Mouse (Mus musculus): ENCODE measurements around the gene Zfp865. TPM values are rescaled to one million over a fixed set of nuclear protein-coding genes. Genes with fewer than 3 reads are reported as not detected.

Zfp865 gene
- polyA plus RNA-seq, 1 experiment from 2014 or later: 8.6 TPM

- Histone ChIP-seq H3K27me3 (ENCODE audit: control insufficient read depth, insufficient read depth, low read length) (peaks cover 29% of the 10 kb centered on the region), H3K4me1 (replicated peaks; ENCODE audit: control insufficient read depth, insufficient read depth, low read length) (peaks cover 8% of the 10 kb centered on the region; the same call in 1 of the 2 replicates), H3K4me2 (replicated peaks; ENCODE audit: low read depth, low read length) (peak overlapping the region; percentile 47), H3K9ac (ENCODE audit: low read depth, low read length) (peak overlapping the region; percentile 94), H3K27ac (ENCODE audit: low read depth, low read length) (peak overlapping the region; percentile 98), H3K4me3 (ENCODE audit: low read depth, low read length) (peak overlapping the region; percentile 79), H3K36me3 (ENCODE audit: control insufficient read depth, insufficient read depth, low read length) (no peaks in the 10 kb centered on the region), H3K9me3 (ENCODE audit: control insufficient read depth, low read length) (no peaks in the 10 kb centered on the region)
- WGBS: 3% methylated on average over 26 of the region's 27 CpGs
- DNase-seq (ENCODE audit: low spot score): peak; percentile 81
- peak; percentile 10; the same call in 1 of the 2 replicates for ATAC-seq (ENCODE audit: low FRiP score)
These were observed 40.1 kb downstream of the Zfp865 start for GRCm38 (mm10) chr7:5060239-5060731.

GRCm38 (mm10) chr7:5060944-5061773 is 41.0 kb downstream of the Zfp865 start:
- WGBS: under 1% methylated on average over 60 of the region's 60 CpGs
- H3K27ac ChIP-seq (ENCODE audit: low read depth, low read length): peak overlapping the region; percentile 98
- H3K4me2 ChIP-seq (replicated peaks; ENCODE audit: low read depth, low read length): peak overlapping the region; percentile 47
- H3K9ac ChIP-seq (ENCODE audit: low read depth, low read length): peak overlapping the region; percentile 94
- no peaks in the 10 kb centered on the region for H3K36me3 ChIP-seq (ENCODE audit: control insufficient read depth, insufficient read depth, low read length)
- peak overlapping the region; percentile 79 for H3K4me3 ChIP-seq (ENCODE audit: low read depth, low read length)
- peak; percentile 92 for ATAC-seq (ENCODE audit: low FRiP score)
- peak; percentile 99 for DNase-seq (ENCODE audit: low spot score)
- H3K9me3 ChIP-seq (ENCODE audit: control insufficient read depth, low read length): no peaks in the 10 kb centered on the region
- peaks cover 8% of the 10 kb centered on the region; the same call in 1 of the 2 replicates for H3K4me1 ChIP-seq (replicated peaks; ENCODE audit: control insufficient read depth, insufficient read depth, low read length)
- peaks cover 20% of the 10 kb centered on the region for H3K27me3 ChIP-seq (ENCODE audit: control insufficient read depth, insufficient read depth, low read length)

GRCm38 (mm10) chr7:5061774-5062359 is 41.7 kb downstream of the Zfp865 start, which contains the start of gene U2af2:
Gene U2af2, plus strand, starts transcription at chr7:5062143.
- under 1% methylated on average over 47 of the region's 65 CpGs for WGBS
- peaks cover 4% of the 10 kb centered on the region; the same call in 1 of the 2 replicates for H3K4me1 ChIP-seq (replicated peaks; ENCODE audit: control insufficient read depth, insufficient read depth, low read length)
- H3K4me2 ChIP-seq (replicated peaks; ENCODE audit: low read depth, low read length): peak within 1 kb of the TSS; percentile 47
- H3K9ac ChIP-seq (ENCODE audit: low read depth, low read length): peak within 1 kb of the TSS; percentile 94
- H3K36me3 ChIP-seq (ENCODE audit: control insufficient read depth, insufficient read depth, low read length): 0 out of 2 replicates have a peak, but pooled peaks cover under 1% of the 10 kb centered on the region
- peak; percentile 93 for DNase-seq (ENCODE audit: low spot score)
- H3K9me3 ChIP-seq (ENCODE audit: control insufficient read depth, low read length): no peaks in the 10 kb centered on the region
- ATAC-seq (ENCODE audit: low FRiP score): peak; percentile 87
- H3K4me3 ChIP-seq (ENCODE audit: low read depth, low read length): peak within 1 kb of the TSS; percentile 79
- H3K27ac ChIP-seq (ENCODE audit: low read depth, low read length): peak within 1 kb of the TSS; percentile 98
- peaks cover 13% of the 10 kb centered on the region for H3K27me3 ChIP-seq (ENCODE audit: control insufficient read depth, insufficient read depth, low read length)

GRCm38 (mm10) chr7:5062360-5063001 is 42.3 kb downstream of the Zfp865 start:
- Histone ChIP-seq H3K27ac (ENCODE audit: low read depth, low read length) (peak overlapping the region; percentile 98), H3K4me3 (ENCODE audit: low read depth, low read length) (peak overlapping the region; percentile 79), H3K4me1 (replicated peaks; ENCODE audit: control insufficient read depth, insufficient read depth, low read length) (peaks cover 2% of the 10 kb centered on the region; the same call in 1 of the 2 replicates), H3K27me3 (ENCODE audit: control insufficient read depth, insufficient read depth, low read length) (peaks cover 7% of the 10 kb centered on the region), H3K9me3 (ENCODE audit: control insufficient read depth, low read length) (no peaks in the 10 kb centered on the region), H3K36me3 (ENCODE audit: control insufficient read depth, insufficient read depth, low read length) (0 out of 2 replicates have a peak, but pooled peaks cover 3% of the 10 kb centered on the region), H3K4me2 (replicated peaks; ENCODE audit: low read depth, low read length) (peak overlapping the region; percentile 47), H3K9ac (ENCODE audit: low read depth, low read length) (peak overlapping the region; percentile 94)
- WGBS: under 1% methylated on average over 32 of the region's 51 CpGs
- peak; percentile 57 for ATAC-seq (ENCODE audit: low FRiP score)
- peak; percentile 88 for DNase-seq (ENCODE audit: low spot score)

- H3K27me3 ChIP-seq (ENCODE audit: control insufficient read depth, insufficient read depth, low read length): no peaks in the 10 kb centered on the region
- WGBS: 96% methylated on average over 6 of the region's 6 CpGs
- H3K36me3 ChIP-seq (ENCODE audit: control insufficient read depth, insufficient read depth, low read length): peaks cover 8% of the 10 kb centered on the region; the same call in 1 of the 2 replicates
- no peak overlapping the region for H3K4me3 ChIP-seq (ENCODE audit: low read depth, low read length)
- no peak overlapping the region for H3K9ac ChIP-seq (ENCODE audit: low read depth, low read length)
- ATAC-seq (ENCODE audit: low FRiP score) (no peak), DNase-seq (ENCODE audit: low spot score) (no peak)
- H3K4me2 ChIP-seq (replicated peaks; ENCODE audit: low read depth, low read length): no peak overlapping the region
- H3K9me3 ChIP-seq (ENCODE audit: control insufficient read depth, low read length): no peaks in the 10 kb centered on the region
- no peak overlapping the region for H3K27ac ChIP-seq (ENCODE audit: low read depth, low read length)
- H3K4me1 ChIP-seq (replicated peaks; ENCODE audit: control insufficient read depth, insufficient read depth, low read length): peaks cover 2% of the 10 kb centered on the region; the same call in 1 of the 2 replicates
These were observed 44.7 kb downstream of the Zfp865 start for GRCm38 (mm10) chr7:5064886-5065285.

DNA sequence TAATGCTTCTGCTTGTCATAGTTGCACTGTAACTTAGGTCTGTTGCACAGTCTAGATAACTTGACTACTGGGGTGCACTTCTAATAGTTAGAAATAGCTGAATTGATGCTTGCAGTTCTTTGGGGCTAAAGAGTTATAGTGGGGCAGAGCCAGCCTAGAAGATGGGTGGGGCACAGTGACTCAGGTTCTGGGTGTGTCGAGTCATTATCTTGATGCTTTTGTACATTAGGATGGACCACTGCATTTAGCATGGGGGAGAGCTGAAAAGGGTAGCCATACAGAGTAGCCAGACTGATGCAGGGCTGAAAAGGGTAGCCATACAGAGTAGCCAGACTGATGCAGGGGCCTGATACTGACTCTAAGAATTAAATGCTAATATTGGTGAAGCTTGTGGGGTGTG is 53.4 kb downstream of the Zfp865 start:
- 90% methylated on average over 1 of the region's 1 CpGs for WGBS
- Histone ChIP-seq H3K4me3 (ENCODE audit: low read depth, low read length) (no peak overlapping the region), H3K4me2 (replicated peaks; ENCODE audit: low read depth, low read length) (no peak overlapping the region), H3K9ac (ENCODE audit: low read depth, low read length) (no peak overlapping the region), H3K9me3 (ENCODE audit: control insufficient read depth, low read length) (no peaks in the 10 kb centered on the region), H3K27ac (ENCODE audit: low read depth, low read length) (no peak overlapping the region), H3K4me1 (replicated peaks; ENCODE audit: control insufficient read depth, insufficient read depth, low read length) (no peaks in the 10 kb centered on the region), H3K36me3 (ENCODE audit: control insufficient read depth, insufficient read depth, low read length) (peaks cover 36% of the 10 kb centered on the region), H3K27me3 (ENCODE audit: control insufficient read depth, insufficient read depth, low read length) (no peaks in the 10 kb centered on the region)
- no peak for DNase-seq (ENCODE audit: low spot score)
- ATAC-seq (ENCODE audit: low FRiP score): no peak

DNA sequence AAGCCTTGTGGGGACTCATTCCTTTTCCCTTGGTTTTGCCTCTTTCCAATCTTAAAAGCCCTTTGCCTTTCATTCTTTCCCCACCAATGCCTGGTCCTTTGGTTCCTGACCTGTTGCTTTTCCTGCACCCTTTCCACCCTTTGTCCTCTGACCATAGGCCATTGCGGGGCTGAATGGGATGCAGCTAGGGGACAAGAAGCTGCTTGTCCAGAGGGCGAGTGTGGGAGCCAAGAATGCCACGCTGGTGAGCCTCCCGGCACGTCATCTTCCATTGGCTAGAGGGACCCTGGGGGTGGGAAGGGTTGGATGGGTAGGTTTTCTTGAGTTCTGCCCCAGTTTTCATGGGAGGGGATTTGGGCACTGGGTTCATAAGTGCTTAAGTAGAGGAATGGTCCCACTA is 54.8 kb downstream of the Zfp865 start:
- H3K36me3 ChIP-seq (ENCODE audit: control insufficient read depth, insufficient read depth, low read length): peaks cover 36% of the 10 kb centered on the region

GRCm38 (mm10) chr7:5076931-5077330 is 56.8 kb downstream of the Zfp865 start:
- Histone ChIP-seq H3K36me3 (ENCODE audit: control insufficient read depth, insufficient read depth, low read length) (peaks cover 22% of the 10 kb centered on the region), H3K27ac (ENCODE audit: low read depth, low read length) (no peak overlapping the region), H3K4me3 (ENCODE audit: low read depth, low read length) (no peak overlapping the region), H3K27me3 (ENCODE audit: control insufficient read depth, insufficient read depth, low read length) (no peaks in the 10 kb centered on the region), H3K4me1 (replicated peaks; ENCODE audit: control insufficient read depth, insufficient read depth, low read length) (no peaks in the 10 kb centered on the region), H3K9ac (ENCODE audit: low read depth, low read length) (no peak overlapping the region), H3K4me2 (replicated peaks; ENCODE audit: low read depth, low read length) (no peak overlapping the region), H3K9me3 (ENCODE audit: control insufficient read depth, low read length) (no peaks in the 10 kb centered on the region)
- WGBS: 88% methylated on average over 2 of the region's 2 CpGs
- ATAC-seq (ENCODE audit: low FRiP score): no peak
- DNase-seq (ENCODE audit: low spot score): no peak

More for the DNA sequence above, 54.8 kb downstream of the Zfp865 start:
- Histone ChIP-seq H3K27ac (ENCODE audit: low read depth, low read length) (no peak overlapping the region), H3K9me3 (ENCODE audit: control insufficient read depth, low read length) (no peaks in the 10 kb centered on the region), H3K9ac (ENCODE audit: low read depth, low read length) (no peak overlapping the region), H3K4me1 (replicated peaks; ENCODE audit: control insufficient read depth, insufficient read depth, low read length) (no peaks in the 10 kb centered on the region), H3K4me3 (ENCODE audit: low read depth, low read length) (no peak overlapping the region), H3K27me3 (ENCODE audit: control insufficient read depth, insufficient read depth, low read length) (no peaks in the 10 kb centered on the region), H3K4me2 (replicated peaks; ENCODE audit: low read depth, low read length) (no peak overlapping the region)
- ATAC-seq (ENCODE audit: low FRiP score): no peak
- 96% methylated on average over 5 of the region's 5 CpGs for WGBS
- DNase-seq (ENCODE audit: low spot score): no peak
